ENCODE assay signal across 21 mouse cellular contexts in the genomic region with DNA sequence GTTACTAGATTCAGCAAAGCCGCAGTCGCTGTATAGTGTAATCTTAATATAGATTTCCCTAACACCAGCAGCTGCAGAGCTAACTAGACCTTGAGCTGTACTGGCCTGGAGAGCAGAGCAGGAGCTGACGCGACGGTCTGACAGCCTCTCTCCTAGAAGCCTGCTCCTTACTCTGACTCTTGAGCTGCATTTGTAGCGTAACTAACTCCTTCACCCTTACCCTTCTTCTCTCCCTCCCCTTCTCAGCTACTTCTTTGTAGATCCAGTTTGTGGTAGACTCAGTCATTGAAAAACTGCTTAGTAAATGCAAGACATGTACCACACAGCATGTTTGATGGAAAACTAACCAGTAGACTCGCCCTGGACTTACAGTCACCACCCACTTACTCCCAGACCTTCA.
A peak's percentile ranks its signal among the peaks of the same experiment; 100 is the strongest.
DNase-seq lines count a peak whose midpoint lies in the region; ATAC-seq and TF ChIP-seq lines count a peak whose summit lies in the region.
"Had no signal": no experiment of that assay in that cellular context is flagged by ENCODE, and none has a peak within 500 bp of the region (broad histone marks: within the 10 kb centered on the region; RNA-seq: fewer than 3 reads in every experiment).

No protein-coding gene starts in this region.

- H3K79me2 ChIP-seq in myocyte (ENCODE audit: control insufficient read depth, insufficient read depth) = peaks cover 100% of the 10 kb centered on the region

- TF ChIP-seq CTCF in gastrocnemius, adult 2 months (IDR thresholded peaks at IDR 0.05) = no peak

- peaks cover 5% of the 10 kb centered on the region; the same call in 1 of the 2 replicates for H3K36me3 ChIP-seq in heart, embryonic 16.5 days (ENCODE audit: control insufficient read depth, insufficient read depth)
- peaks cover 6% of the 10 kb centered on the region; the same call in 1 of the 2 replicates for H3K36me3 ChIP-seq in midbrain, embryonic 13.5 days
- 0 out of 2 replicates have a peak, but pooled peaks cover 2% of the 10 kb centered on the region for H3K36me3 ChIP-seq in midbrain, embryonic 16.5 days (ENCODE audit: control insufficient read depth, insufficient read depth, low read length)
- H3K36me3 ChIP-seq in myocyte (ENCODE audit: control insufficient read depth, insufficient read depth) = no peaks in the 10 kb centered on the region
- H3K36me3 ChIP-seq: intestine, embryonic 15.5 days had no signal

- H3K9me3 ChIP-seq in heart, embryonic 16.5 days (replicated peaks; ENCODE audit: control insufficient read depth, low read length) = no peaks in the 10 kb centered on the region
- no peaks in the 10 kb centered on the region for H3K9me3 ChIP-seq in midbrain, embryonic 13.5 days
- H3K9me3 ChIP-seq in midbrain, embryonic 16.5 days (replicated peaks; ENCODE audit: control insufficient read depth, low read length, poor library complexity, severe bottlenecking) = no peaks in the 10 kb centered on the region
- H3K9me3 ChIP-seq: embryonic facial prominence, embryonic 13.5 days; forebrain, embryonic 10.5 days; hindbrain, embryonic 10.5 days; intestine, embryonic 15.5 days had no signal

- no peak overlapping the region for H3K4me3 ChIP-seq in gastrocnemius, adult 2 months
- no peak overlapping the region for H3K4me3 ChIP-seq in heart, embryonic 16.5 days (ENCODE audit: low read length)
- no peak overlapping the region for H3K4me3 ChIP-seq in midbrain, embryonic 13.5 days (replicated peaks)
- H3K4me3 ChIP-seq in midbrain, embryonic 16.5 days (ENCODE audit: low read depth, low read length) = no peak overlapping the region
- H3K4me3 ChIP-seq in myocyte = no peak overlapping the region
- H3K4me3 ChIP-seq: embryonic facial prominence, embryonic 13.5 days; erythroblast, embryonic 14.5 days; forebrain, embryonic 10.5 days; heart, adult 2 months; hindbrain, embryonic 10.5 days; intestine, embryonic 15.5 days had no signal

- 0 out of 2 replicates have a peak overlapping the region, but pooled peaks have one; percentile 34 for H3K9ac ChIP-seq in heart, embryonic 16.5 days (ENCODE audit: low read length)
- no peak overlapping the region for H3K9ac ChIP-seq in midbrain, embryonic 13.5 days (replicated peaks)
- no peak overlapping the region for H3K9ac ChIP-seq in midbrain, embryonic 16.5 days (ENCODE audit: low read depth, low read length)
- H3K9ac ChIP-seq: embryonic facial prominence, embryonic 13.5 days; hindbrain, embryonic 14.5 days; intestine, embryonic 15.5 days had no signal

- H3ac ChIP-seq in myocyte (ENCODE audit: control insufficient read depth, insufficient read length) = no peak overlapping the region

- WGBS in heart, embryonic 16.5 days = 52% methylated on average over 7 of the region's 7 CpGs
- 73% methylated on average over 7 of the region's 7 CpGs for WGBS in midbrain, embryonic 13.5 days
- WGBS in midbrain, embryonic 16.5 days = 65% methylated on average over 7 of the region's 7 CpGs

- ATAC-seq in heart, embryonic 16.5 days (replicated peaks; ENCODE audit: extremely low read depth, insufficient read depth, low FRiP score) = no peak
- ATAC-seq in midbrain, embryonic 13.5 days = no peak
- ATAC-seq in midbrain, embryonic 16.5 days = no peak
- ATAC-seq: forebrain, embryonic 14.5 days; intestine, embryonic 15.5 days had no signal

- intact Hi-C loops in gastrocnemius, adult 2 months (cut with DNase I) = no loop called here

- DNase-seq in gastrocnemius, adult 2 months = no peak
- DNase-seq in gastrocnemius, adult 8-10 months (ENCODE audit: low spot score in 2 of 2) = no peak
- no peak for DNase-seq in heart, adult 11 months
- no peak for DNase-seq in kidney, postnatal 25 days
- DNase-seq: adrenal gland, postnatal 14 days; cerebellum, adult 11-12 months; cerebellum, adult 9-10 months; gastrocnemius, postnatal 10 days; heart, adult 2 months; heart, postnatal 14 days had no signal

- H3K4me1 ChIP-seq in heart, embryonic 16.5 days (ENCODE audit: control insufficient read depth, insufficient read depth, low read length) = peaks cover 31% of the 10 kb centered on the region
- H3K4me1 ChIP-seq in midbrain, embryonic 13.5 days (replicated peaks) = peaks cover 30% of the 10 kb centered on the region
- peaks cover 14% of the 10 kb centered on the region for H3K4me1 ChIP-seq in midbrain, embryonic 16.5 days (ENCODE audit: control insufficient read depth, insufficient read depth, low read length)

- H3K27me3 ChIP-seq in heart, embryonic 16.5 days (ENCODE audit: control insufficient read depth, insufficient read depth, low read length) = no peaks in the 10 kb centered on the region
- H3K27me3 ChIP-seq in midbrain, embryonic 13.5 days = no peaks in the 10 kb centered on the region
- H3K27me3 ChIP-seq in midbrain, embryonic 16.5 days (ENCODE audit: control insufficient read depth, insufficient read depth, low read depth, low read length) = no peaks in the 10 kb centered on the region
- no peaks in the 10 kb centered on the region for H3K27me3 ChIP-seq in myocyte (ENCODE audit: control insufficient read depth, insufficient read depth, insufficient read length)
- H3K27me3 ChIP-seq: embryonic facial prominence, embryonic 13.5 days; intestine, embryonic 15.5 days had no signal

- TF ChIP-seq POLR2A in myocyte (IDR thresholded peaks at IDR 0.05; ENCODE audit: insufficient read length, low read depth) = no peak

- H3K27ac ChIP-seq in gastrocnemius, adult 2 months = peak overlapping the region; percentile 50
- H3K27ac ChIP-seq in heart, embryonic 16.5 days (ENCODE audit: low read length) = peak overlapping the region; percentile 43
- H3K27ac ChIP-seq in midbrain, embryonic 13.5 days = 0 out of 2 replicates have a peak overlapping the region, but pooled peaks have one; percentile 11
- H3K27ac ChIP-seq in midbrain, embryonic 16.5 days (ENCODE audit: low read length) = no peak overlapping the region
- H3K27ac ChIP-seq: embryonic facial prominence, embryonic 13.5 days; forebrain, embryonic 10.5 days; heart, adult 2 months; hindbrain, embryonic 10.5 days; hindbrain, embryonic 14.5 days; intestine, embryonic 15.5 days had no signal

- H3K4me2 ChIP-seq in heart, embryonic 16.5 days (ENCODE audit: low read depth, low read length) = no peak overlapping the region
- H3K4me2 ChIP-seq in midbrain, embryonic 13.5 days (replicated peaks) = no peak overlapping the region
- no peak overlapping the region for H3K4me2 ChIP-seq in midbrain, embryonic 16.5 days (ENCODE audit: low read length)
- peak overlapping the region; percentile 39 for H3K4me2 ChIP-seq in myocyte (ENCODE audit: low read depth)
- H3K4me2 ChIP-seq: embryonic facial prominence, embryonic 13.5 days; hindbrain, embryonic 14.5 days; intestine, embryonic 15.5 days had no signal

TF ChIP-seq in myocyte, 11 proteins besides CTCF, POLR2A, EP300 and RAD21:
- TF ChIP-seq SRF (IDR thresholded peaks at IDR 0.05; ENCODE audit: control insufficient read depth, insufficient read length, low read depth) (no peak), MYOD1 (IDR thresholded peaks at IDR 0.05; ENCODE audit: control insufficient read depth in 1 of 3, insufficient read length in 2 of 3, low read depth in 2 of 3) (no peak), MAX (IDR thresholded peaks at IDR 0.05; ENCODE audit: low read depth) (no peak), REST (IDR thresholded peaks at IDR 0.05; ENCODE audit: insufficient read depth, insufficient read length) (no peak), TCF12 (IDR thresholded peaks at IDR 0.05; ENCODE audit: insufficient read depth, poor library complexity, severe bottlenecking) (no peak), E2F4 (IDR thresholded peaks at IDR 0.05; ENCODE audit: insufficient read depth) (no peak)
